Mouse (Mus musculus) heart, embryonic 14.5 days (tissue): ENCODE data around the gene H2-T23. TPM values are rescaled to one million over a fixed set of nuclear protein-coding genes. Genes with fewer than 3 reads are reported as not detected.
"Not testable (repeated sequence)": the region's sequence is repeated elsewhere in the genome, so short reads cannot be mapped to it uniquely, and the experiment has no call there.

ENCODE experiments used
- ATAC-seq: fragments of 200-750 bp; cut with Nextera tagmentation; 2 replicates; pipeline ENCODE4 v1.8.0; 2017; ENCODE audit warnings: low read depth, moderate TSS enrichment; ENCODE audit not compliant: insufficient number of reproducible peaks, insufficient read depth, low FRiP score
- H3K27ac ChIP-seq, 2 experiments: fragments of 200-500 bp in 1 of 2; fragments of 300-500 bp in 1 of 2; sonication (generic) in 1 of 2; replicated peaks in 1 of 2; 2 replicates each; pipeline ENCODE4 v1.5.1; 2012 to 2014; ENCODE audit warnings: low read depth in 2 of 2, low read length in 2 of 2, control low read depth in 1 of 2, mild to moderate bottlenecking in 1 of 2, mixed read lengths in 1 of 2; ENCODE audit not compliant: control insufficient read depth in 1 of 2, insufficient read depth in 1 of 2
- H3K27me3 ChIP-seq: fragments of 300-500 bp; sonication (generic); 2 replicates; pipeline ENCODE4 v1.6.1; 2014; ENCODE audit warnings: mild to moderate bottlenecking, low read length, control low read depth; ENCODE audit not compliant: control insufficient read depth, insufficient read depth
- H3K36me3 ChIP-seq: fragments of 300-500 bp; sonication (generic); 2 replicates; pipeline ENCODE4 v1.6.1; 2014; ENCODE audit warnings: mild to moderate bottlenecking, control low read depth, low read length, mixed read lengths; ENCODE audit not compliant: control insufficient read depth, insufficient read depth
- H3K4me1 ChIP-seq, 2 experiments: fragments of 200-500 bp in 1 of 2; fragments of 300-500 bp in 1 of 2; sonication (generic) in 1 of 2; 2 replicates each; pipeline ENCODE4 v1.6.1; 2012 to 2014; ENCODE audit warnings: low read length in 2 of 2, control low read depth in 1 of 2, mixed read lengths in 1 of 2; ENCODE audit not compliant: control insufficient read depth in 2 of 2, insufficient read depth in 2 of 2
- H3K4me2 ChIP-seq: fragments of 300-500 bp; sonication (generic); 2 replicates; pipeline ENCODE4 v1.6.1; 2014; ENCODE audit warnings: mild to moderate bottlenecking, low read length
- H3K4me3 ChIP-seq, 2 experiments: fragments of 200-500 bp in 1 of 2; fragments of 300-500 bp in 1 of 2; sonication (generic) in 1 of 2; 2 replicates each; pipeline ENCODE4 v1.5.1; 2012 to 2014; ENCODE audit warnings: low read length in 2 of 2, mild to moderate bottlenecking in 2 of 2, control low read depth in 1 of 2, low read depth in 1 of 2, moderate library complexity in 1 of 2; ENCODE audit not compliant: control insufficient read depth in 1 of 2, insufficient read depth in 1 of 2
- H3K9ac ChIP-seq: fragments of 300-500 bp; sonication (generic); 2 replicates; pipeline ENCODE4 v1.6.1; 2014; ENCODE audit warnings: mild to moderate bottlenecking, low read length
- H3K9me3 ChIP-seq: fragments of 300-500 bp; sonication (generic); 2 replicates; pipeline ENCODE4 v1.6.1; 2016; ENCODE audit warnings: low read length, control low read depth; ENCODE audit not compliant: control insufficient read depth
- WGBS: fragments of 180-500 bp; shearing (Covaris S2); extraction: QIAGEN DNeasy Blood & Tissue Kit; methylation state at CpG from one replicate; pipeline ENCODE4 v1.1.7; 2014; 5-methylcytosine and 5-hydroxymethylcytosine counted together
- polyA plus RNA-seq: library from polyadenylated mRNA; unstranded; fragments of >200 nt; fragmentation: Nextera tagmentation; extraction: Ambion mirVana; gene quantifications from 2 replicates; pipeline ENCODE4 v1.2.1, GENCODE M21; 2014

The H2-T23 gene
- polyA plus RNA-seq, 1 experiment from 2014 or later: 4.4 TPM

DNA sequence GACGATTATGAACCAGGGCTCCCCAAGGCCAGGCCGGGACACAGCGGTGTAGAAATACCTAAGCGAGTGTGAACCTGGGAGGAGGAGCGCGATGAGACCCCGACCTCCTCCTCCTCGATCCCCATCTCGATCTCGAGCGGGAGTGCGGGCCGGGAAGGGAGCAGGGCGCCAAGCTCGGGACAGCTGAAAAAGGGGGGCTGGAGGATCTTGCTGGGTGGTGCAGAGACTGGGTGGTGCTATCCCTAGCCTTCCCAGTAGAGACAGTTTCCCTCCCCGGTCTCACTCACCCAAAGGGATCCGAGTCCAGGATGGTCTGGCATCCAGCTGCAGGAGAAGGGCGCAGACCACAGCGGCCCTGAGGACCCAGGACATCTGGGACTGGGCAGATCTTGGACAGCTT lies 9.4 kb upstream of the H2-T23 start:
- not testable (repeated sequence) for H3K36me3 ChIP-seq, H3K27me3 ChIP-seq, H3K27ac ChIP-seq, H3K4me1 ChIP-seq, H3K9me3 ChIP-seq
- Histone ChIP-seq H3K4me2 (peak overlapping the region; percentile 74), H3K9ac (peak overlapping the region; percentile 68), H3K4me3 (peak overlapping the region; percentile 41 to 58)
- ATAC-seq: peak; percentile 58
- WGBS: 0% methylated on average over 19 of the region's 19 CpGs

DNA sequence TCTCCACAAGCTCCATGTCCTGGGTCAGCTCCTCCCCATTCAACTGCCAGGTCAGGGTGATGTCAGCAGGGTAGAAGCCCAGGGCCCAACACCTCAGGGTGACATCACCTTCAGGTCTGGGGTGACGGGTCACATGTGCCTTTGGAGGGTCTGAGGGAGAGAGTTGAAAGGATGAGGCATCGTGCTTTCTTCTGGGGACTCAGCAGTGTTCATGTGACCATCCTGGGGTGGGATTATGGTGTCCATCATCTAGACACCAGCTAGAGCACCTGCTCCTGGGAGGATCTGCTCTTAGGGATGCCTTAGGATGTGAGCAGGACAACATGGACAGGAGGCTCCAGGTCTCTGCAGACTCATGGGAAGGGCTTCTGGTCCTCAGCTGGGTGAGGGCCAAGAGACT lies 7.9 kb upstream of the H2-T23 start:
- H3K36me3 ChIP-seq, H3K27me3 ChIP-seq, ATAC-seq, H3K9ac ChIP-seq, H3K4me2 ChIP-seq, H3K9me3 ChIP-seq, H3K4me1 ChIP-seq, H3K4me3 ChIP-seq, H3K27ac ChIP-seq: not testable (repeated sequence)
- WGBS: 74% methylated on average over 2 of the region's 2 CpGs

DNA sequence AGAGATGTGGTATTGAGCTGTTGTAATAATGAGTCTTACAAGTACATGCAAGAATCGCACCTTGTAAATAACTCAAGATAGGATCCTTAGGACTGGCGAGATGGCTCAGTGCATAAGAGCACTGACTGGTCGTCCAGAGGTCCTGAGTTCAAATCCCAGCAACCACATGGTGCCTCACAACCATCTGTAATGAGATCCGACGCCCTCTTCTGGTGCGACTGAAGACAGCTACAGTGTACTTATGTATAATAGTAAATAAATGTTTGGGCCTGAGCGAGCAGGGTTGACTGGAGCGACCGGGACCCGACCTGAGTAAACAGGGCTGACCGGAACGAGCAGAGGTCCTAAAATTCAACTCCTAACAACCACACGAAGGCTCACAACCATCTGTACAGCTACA lies 3.5 kb upstream of the H2-T23 start:
- not testable (repeated sequence) for H3K4me2 ChIP-seq, H3K27ac ChIP-seq, ATAC-seq, H3K9me3 ChIP-seq, H3K27me3 ChIP-seq, H3K4me1 ChIP-seq, H3K4me3 ChIP-seq, H3K36me3 ChIP-seq, H3K9ac ChIP-seq
- WGBS: 79% methylated on average over 13 of the region's 13 CpGs

DNA sequence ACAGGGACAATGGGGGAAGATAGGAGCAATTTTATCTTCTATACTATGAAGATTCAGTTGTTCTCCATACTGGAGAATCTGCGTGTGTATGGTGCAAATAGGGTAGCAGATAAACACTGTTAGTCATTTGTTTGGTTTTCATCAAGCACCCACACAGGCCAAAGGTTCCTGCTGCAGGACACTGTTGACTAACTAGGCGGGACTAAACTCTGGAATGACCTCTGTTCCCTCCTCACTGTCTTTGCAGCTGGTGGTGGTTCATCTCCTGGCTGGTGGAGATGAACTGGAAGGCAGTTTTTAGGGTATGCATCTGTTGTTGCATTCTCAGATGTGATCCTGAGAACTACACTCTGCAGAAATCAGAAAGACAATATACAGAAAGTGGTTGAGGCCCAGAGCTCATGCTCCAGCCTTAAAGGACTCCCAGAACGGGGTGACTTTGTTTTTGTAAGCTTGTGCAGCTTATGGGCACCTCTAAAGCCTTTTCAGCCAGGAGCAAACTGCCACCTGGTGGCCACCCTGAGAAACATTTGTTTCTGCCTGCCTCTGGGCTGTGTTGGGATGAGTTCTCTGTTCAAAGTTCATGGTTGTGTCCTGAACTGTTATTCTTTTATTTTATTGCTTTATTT lies 2.5 kb upstream of the H2-T23 start:
- not testable (repeated sequence) for H3K9me3 ChIP-seq, H3K4me3 ChIP-seq, H3K9ac ChIP-seq, ATAC-seq, H3K4me1 ChIP-seq, H3K27me3 ChIP-seq, H3K27ac ChIP-seq, H3K4me2 ChIP-seq, H3K36me3 ChIP-seq
- 26% methylated on average over 3 of the region's 3 CpGs for WGBS

DNA sequence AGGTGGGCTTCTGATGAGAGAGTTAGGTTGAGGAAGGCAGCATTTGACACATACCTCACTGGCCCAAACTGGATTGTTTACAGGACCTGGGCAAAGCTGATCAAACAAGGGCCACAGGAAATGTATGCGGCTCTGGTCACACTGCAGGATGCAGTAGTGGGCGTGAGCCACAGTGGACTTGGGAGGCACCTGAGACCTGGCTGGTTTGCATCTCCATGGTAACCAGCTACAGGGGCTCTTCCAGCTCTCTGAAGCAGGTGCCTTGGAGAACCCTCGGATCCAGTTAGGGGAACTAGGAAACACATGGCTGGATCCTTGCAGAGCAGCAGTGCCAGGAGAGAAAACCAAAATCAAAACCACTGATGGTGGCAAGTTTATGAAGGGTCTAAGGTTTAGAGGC lies 1.9 kb upstream of the H2-T23 start:
- H3K36me3 ChIP-seq, ATAC-seq, H3K27ac ChIP-seq, H3K9me3 ChIP-seq, H3K4me1 ChIP-seq, H3K4me3 ChIP-seq, H3K27me3 ChIP-seq, H3K9ac ChIP-seq, H3K4me2 ChIP-seq: not testable (repeated sequence)
- WGBS: 54% methylated on average over 3 of the region's 3 CpGs

DNA sequence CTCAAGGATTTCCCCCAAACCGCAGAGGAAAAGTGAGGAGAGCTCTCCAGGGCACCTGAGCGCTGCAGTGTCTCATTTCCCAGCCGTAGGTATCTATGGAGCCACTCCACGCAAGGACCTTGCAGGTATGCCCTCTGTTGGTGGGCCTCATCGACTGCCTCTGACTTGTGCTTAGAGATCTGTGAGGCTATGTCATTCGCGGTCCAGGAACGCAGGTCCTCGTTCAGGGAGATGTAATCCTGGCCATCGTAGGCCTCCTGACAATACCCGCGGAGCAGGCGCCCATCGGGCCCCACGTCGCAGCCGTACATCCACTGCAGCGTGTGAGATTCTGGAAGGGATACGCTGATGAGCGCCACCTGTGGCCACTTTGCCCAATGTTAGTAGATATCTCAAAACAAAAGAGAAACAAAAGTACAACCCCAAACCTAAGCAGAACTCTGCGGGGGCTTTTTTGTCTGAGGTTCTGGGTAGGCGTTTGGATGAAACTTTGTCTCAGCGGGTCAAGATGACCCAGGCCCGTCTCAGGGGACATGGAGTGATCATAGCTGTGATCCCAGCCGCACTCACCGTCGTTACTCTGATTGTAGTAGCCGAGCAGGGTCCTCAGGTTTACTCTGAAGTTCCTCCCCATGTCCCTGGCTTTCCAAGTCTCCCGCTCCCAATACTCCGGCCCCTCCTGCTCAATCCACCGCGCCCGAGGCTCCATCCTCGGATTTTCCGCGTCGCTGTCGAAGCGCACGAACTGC lies 898 bp downstream of the H2-T23 start:
- not testable (repeated sequence) for H3K9me3 ChIP-seq, H3K36me3 ChIP-seq, H3K4me1 ChIP-seq, H3K27me3 ChIP-seq, H3K27ac ChIP-seq
- ATAC-seq: peak; percentile 37
- H3K4me2 ChIP-seq: peak overlapping the region; percentile 90
- peak overlapping the region; percentile 62 for H3K9ac ChIP-seq
- peak overlapping the region; percentile 49 to 57 for H3K4me3 ChIP-seq
- WGBS: 2% methylated on average over 40 of the region's 40 CpGs

DNA sequence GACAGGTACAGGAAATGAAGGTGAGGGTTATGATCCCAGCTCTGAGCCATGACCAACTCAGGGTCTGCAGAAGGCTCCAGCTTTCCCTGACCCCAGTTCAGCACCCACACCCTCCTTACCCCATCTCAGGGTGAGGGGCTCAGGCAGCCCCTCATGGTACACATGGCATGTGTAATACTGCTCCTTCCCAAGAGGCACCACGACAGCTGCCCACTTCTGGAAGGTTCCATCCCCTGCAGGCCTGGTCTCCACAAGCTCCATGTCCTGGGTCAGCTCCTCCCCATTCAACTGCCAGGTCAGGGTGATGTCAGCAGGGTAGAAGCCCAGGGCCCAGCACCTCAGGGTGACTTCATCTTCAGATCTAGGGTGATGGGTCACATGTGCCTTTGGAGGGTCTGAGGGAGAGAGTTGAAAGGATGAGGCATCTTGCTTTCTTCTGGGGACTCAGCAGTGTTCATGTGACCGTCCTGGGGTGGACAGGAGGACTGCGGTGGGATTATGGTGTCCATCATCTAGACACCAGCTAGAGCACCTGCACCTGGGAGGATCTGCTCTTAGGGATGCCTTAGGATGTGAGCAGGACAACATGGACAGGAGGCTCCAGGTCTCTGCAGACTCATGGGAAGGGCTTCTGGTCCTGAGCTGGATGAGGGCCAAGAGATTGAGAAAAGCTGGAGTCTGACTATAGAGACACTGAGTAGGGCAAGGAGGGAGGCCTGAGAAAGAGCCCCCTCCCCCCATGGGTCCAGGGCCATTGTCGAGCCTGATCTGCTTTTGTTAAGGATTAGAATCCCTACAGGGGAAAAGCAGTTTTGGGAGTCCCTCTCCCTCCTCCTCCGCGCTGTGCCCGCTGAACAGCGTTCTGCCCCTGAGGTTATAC lies 1.7 kb downstream of the H2-T23 start:
- not testable (repeated sequence) for H3K27me3 ChIP-seq, H3K9me3 ChIP-seq, H3K27ac ChIP-seq, H3K36me3 ChIP-seq, H3K4me1 ChIP-seq, H3K9ac ChIP-seq
- 0 out of 2 replicates have a peak, but pooled peaks have one; percentile 20 for ATAC-seq
- 47% methylated on average over 8 of the region's 8 CpGs for WGBS
- H3K4me2 ChIP-seq: peak overlapping the region; percentile 90
- peak overlapping the region in 1 of 2 experiments; percentile 49; a peak in 2 of 4 replicates for H3K4me3 ChIP-seq
